Mouse (Mus musculus): ENCODE measurements around the gene Hormad2.

The Hormad2 gene

DNA sequence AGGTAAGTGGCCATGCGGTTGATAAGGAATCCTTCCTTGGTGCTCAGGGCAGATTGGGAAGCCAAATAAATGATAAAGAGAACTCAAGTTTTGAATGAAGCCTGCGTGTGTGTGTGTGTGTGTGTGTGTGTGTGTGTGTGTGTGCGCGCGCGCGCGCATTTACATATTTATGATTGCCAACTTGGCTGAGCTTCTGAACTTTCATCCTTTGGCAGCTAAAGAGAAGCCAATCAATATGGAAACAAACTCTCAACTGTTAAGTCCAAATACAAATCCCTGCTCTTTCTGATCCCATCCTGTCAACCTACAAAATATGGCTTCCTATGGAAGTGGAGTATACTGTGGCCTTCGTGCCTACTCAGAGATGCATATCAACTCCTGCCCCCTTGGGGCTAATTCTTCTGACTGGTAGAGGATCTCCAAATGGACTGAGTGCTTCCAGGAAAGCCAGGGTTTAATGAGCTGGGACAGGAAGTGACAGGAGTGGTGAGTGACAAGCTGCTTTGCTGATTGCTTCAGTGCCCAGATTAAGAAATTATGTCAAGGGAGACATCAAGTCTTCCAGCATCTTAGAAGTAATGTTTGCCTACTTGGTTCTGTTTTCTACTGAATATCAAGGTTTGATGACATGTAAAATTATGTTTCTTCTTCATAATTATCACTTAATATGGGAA lies 5.4 kb upstream of the Hormad2 start:
- peak; percentile 13 for DNase-seq (ENCODE audit: extremely low read depth, low read depth, low spot score)

DNA sequence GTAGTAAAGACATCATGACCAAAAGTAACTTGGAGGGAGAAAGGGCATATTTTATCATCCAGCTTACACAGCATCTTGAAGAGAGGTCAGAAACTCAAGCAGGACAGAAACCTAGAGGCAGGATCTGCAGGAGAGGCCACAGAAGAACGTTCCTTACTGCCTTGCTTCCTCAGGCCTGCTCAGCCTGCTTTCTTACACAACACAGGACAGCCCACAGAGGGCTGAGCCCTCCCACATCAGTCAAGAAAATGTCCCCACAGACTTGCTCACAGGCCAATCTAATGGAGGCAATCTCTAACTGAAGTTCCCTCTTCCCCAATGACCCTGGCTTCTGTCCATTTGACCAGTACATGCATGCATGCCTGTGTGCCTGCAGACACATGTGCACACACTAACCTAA lies 1.4 kb upstream of the Hormad2 start:
- DNase-seq (ENCODE audit: extremely low read depth, low read depth, low spot score): peak; percentile 26

DNA sequence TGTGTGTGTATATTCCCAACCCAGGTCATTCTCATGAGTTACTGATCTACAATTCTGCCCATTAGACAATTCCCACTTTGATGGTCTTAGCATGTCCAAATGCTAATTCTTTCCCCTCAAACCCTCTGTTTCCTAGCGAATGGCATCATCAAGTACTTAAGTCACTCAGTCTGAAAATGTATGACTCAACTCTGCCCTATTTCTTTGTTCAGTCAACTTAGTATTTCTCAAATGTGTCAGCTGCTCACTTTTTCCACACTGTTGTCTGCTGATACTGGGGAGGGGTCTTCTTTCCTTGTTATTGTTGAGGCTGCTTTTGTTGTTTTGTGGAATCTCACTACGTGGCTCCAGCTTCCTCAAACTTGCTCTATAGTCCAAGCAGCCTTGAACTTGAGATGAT lies 2.7 kb downstream of the Hormad2 start:
- DNase-seq (ENCODE audit: extremely low read depth, low read depth, low spot score): no peak

DNA sequence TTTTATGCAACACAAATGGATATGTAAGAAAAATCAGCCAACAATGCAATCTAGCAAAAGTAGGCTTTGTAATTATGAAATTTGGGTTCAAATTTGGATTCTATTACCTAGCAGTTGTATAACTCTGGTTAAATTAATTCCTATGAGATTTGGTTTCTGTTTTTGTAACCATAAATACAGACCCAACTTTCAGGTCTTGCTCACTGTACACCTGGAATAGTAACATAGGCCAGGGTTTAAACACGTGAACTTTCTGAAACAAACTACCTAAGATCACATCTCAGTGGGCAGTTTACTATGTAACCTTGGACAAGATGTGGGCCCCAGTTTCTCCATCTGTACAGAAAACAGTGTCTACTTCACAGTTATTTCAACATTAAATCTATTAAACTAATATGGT lies 3.6 kb downstream of the Hormad2 start:
- no peak for DNase-seq (ENCODE audit: extremely low read depth, low read depth, low spot score)

DNA sequence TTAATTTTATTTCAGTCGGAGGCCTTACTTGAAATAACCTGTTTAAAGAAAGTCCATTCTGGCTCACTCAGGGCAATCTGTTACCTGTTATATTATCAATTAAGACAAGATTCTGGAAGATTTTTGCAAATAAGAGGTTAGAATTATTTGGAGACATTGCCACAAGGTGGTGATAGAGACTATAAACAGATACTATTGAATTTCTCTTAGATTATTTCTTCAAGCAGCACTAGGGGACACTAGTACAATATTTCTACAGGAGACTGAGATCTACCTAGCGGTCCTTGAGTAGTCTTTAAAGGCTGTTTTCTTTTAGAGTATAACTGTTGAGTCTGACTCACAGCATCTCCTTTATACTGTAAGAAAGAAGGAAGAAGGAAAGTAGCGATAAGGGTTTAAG lies 4.3 kb downstream of the Hormad2 start:
- DNase-seq (ENCODE audit: extremely low read depth, low read depth, low spot score): no peak

DNA sequence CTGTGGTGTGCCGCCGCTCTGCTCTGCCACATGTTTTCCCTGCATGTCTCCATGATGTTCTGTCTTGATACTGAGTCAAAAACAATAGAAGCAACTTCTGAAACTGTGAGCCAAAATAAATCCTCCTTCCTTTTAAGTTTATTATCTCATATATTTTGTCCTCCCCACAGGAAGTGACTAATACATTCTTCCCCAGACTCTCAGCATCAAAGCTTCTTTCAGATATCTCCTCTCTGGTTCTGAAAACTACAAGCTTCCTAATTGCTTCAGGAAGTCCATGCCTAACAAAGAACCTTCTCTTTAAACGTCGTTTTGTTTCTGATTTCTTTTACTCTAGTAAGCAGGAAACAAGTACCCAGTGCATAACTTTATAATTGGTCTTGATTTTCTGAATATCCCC lies 6.4 kb downstream of the Hormad2 start:
- DNase-seq (ENCODE audit: extremely low read depth, low read depth, low spot score): no peak

DNA sequence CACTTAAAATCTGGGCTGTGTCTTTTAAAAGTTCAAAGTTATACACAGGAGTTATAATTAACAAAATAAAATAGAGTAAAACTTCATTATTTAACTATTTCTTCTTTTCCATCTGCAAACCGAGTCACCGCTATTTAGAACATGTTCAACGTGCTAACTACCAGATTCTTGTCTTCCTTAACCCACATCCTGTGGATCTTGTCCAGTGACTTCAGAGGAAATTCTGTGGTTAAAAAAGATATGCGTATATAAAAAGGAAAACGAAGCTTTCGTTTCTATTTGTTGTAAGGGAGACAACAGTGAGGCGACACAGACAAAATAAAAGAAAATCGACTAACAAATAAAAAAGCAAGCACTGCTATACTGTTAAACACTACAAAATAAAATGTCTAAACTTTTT lies 17.1 kb downstream of the Hormad2 start:
- DNase-seq (ENCODE audit: extremely low read depth, low read depth, low spot score): no peak

DNA sequence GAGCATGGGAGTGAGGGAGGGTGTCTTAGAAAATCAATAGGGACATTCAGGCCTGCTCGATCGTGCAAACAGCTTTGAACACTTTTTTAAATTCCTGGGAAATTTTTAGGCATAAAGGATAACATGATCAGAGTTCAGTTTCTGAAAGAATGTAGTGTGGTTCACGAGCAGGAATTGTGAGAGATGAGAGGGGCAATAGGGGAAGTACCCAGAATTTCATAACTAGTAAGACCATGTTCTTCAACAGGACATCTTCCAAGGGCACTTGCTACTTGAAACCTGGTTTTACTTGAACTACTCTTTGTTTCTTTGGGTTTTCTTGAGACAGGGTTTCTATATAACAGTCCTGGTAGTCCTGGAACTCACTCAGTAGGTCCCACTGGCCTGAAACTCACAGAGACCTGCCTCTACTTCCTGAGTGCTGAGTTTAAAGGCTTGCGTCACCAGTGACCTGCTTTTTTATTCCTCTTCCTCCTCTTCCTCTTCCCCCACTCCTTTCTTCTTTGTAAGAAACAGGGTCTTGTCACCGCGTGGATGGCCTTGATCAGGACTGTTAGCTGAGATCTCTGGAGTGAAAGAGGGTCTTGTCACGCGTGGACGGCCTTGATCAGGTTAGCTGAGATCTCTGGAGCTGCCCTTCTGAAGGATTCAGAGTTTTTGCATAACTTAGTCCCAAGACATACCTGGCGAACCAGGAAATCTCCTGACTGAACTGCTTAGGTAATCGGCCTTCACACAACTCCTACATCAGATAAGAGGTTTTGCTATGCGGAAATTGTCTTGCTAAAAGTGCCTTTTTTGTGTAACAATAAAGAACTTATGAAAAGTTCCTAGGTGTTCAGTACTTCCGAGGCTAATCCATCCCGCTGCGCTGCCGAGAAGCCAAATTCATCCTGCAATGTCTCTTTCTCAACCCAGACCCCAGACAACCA lies 18.1 kb downstream of the Hormad2 start:
- DNase-seq (ENCODE audit: extremely low read depth, low read depth, low spot score): no peak

DNA sequence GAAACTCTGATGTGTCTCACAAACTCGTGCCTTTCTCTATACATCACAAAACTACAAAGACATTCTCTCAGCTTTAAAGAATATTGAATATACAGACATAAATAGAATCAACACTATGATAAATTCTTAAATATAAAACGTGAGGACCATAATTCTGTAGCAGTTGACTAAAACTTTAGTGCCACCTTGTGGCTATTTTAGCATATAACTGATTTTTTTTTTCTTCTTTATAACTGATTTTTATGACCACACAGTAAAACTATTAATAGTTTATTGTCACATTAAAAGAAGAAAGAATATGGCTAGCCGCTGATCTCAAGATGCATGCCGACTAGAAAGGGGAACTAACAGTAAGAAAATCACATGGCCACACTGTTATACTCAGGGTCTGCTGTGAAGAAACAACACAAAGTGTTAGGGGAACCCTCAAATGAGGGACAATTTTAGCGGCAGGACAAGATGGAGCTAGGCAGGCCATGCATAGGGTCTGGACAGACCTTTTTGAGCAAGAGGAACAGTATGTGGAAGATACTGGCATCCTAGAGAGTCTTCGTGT lies 18.9 kb downstream of the Hormad2 start:
- no peak for DNase-seq (ENCODE audit: extremely low read depth, low read depth, low spot score)

DNA sequence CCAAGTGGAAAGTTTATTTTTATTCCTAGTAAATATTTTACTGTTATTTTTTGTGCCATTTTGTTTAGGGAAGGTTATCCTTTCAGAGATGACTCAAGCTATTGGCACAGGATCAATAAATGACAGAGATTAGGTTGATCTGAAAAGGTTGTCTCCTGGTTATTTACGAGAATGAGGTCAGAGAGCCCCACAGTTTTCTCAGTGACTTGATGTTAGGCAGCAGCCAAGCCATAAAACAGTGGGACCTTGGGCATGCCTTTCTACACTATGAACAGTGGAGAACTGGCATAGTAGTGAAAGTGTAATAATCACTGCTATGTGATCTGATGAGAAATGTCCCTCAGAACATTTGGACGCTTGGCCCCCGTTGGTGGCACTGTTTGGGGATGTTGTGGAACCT lies 22.9 kb downstream of the Hormad2 start:
- DNase-seq (ENCODE audit: extremely low read depth, low read depth, low spot score): no peak

DNA sequence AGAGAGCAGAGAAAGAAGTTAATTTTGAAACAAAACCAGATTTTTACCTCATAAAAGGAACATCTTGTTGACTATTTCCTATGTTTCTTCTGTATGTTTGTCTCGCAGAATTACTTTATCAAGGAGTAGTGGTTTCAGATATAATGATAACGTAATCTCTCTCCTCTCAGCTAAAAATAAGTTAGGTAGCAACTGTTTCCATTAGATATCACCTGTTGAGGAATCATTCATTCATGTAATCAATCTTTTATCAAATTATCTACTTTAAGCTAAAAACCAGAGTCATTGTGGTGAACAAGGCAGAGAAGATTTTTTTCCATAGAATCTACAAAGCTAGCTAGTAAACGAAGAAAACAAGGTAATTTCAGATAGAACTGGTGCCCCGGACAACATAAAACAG lies 28.6 kb downstream of the Hormad2 start:
- DNase-seq (ENCODE audit: extremely low read depth, low read depth, low spot score): no peak

DNA sequence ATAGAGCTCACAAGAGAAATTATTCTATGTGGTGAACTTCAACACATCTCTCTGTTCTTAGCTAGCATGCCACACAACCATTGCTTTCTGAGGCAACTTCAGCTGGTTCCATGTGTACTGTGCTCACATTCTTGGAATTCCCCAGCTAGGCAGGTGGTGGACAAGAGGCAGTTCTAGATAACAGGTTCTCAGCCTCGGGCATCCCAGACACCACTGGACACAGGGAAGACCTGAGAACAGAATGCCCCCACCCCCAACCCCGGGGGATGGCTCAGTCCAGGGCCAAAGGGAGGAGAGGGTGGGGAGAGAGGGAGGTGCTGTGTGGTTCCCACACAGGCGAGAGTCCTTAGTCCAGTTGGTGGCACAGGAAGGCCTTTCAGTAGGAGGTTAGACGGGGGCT lies 36.6 kb downstream of the Hormad2 start:
- DNase-seq (ENCODE audit: extremely low read depth, low read depth, low spot score): no peak

DNA sequence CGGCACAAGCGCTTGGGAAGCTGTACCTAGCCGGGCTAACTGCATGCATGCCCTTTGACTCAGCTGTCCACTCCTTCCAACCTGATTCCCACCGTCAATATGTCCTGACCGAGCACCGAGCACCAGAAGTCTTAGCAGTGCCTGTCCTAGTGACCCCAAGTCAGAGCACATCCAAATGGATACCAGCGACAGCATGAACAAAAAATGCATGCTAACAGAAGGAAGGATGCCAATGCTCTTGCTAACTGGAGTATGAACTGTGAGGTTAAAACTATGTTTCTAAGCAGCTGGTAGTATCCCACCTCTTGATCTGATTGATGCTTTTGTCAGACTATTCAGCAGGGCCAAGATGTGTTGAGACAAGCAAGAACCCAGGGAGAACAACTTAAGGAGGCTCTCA lies 37.5 kb downstream of the Hormad2 start:
- DNase-seq (ENCODE audit: extremely low read depth, low read depth, low spot score): no peak

DNA sequence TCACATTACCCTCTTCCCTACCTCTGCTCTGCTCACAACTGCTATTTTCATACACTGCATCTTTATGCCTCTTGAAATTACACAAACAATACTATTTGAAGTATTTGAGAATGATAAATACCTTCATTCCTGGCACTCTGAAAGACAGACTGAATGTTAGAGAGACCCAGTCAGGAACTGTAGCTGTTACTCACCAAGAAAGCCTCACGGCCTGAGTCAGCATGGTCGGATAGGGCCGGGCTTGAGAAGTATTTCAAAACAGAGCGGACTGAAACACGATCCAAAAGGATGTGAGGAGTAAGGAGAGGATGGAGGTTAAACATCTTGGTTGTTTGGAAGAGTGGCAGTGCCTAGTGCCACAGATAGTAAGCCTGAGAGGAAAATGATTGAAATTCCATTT lies 39.7 kb downstream of the Hormad2 start:
- DNase-seq (ENCODE audit: extremely low read depth, low read depth, low spot score): no peak

DNA sequence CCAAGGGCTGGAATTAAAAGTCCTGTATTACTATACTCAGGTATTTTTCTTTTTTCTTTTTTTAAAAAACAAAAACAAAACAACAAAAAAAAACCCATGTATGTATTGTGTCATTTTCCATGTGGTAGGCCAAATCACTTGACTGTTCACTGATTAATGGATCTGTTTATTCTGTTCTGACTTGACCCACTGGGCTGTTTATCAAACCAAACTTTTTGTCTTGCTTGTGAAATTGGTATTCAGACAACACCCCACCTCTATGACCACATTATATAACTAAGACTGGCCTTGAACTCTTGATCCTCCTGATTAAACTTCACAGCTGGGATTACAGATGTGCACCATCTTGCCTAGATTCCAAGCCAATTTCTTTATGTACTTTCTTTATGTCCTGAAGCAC lies 46.7 kb downstream of the Hormad2 start:
- no peak for DNase-seq (ENCODE audit: extremely low read depth, low read depth, low spot score)

DNA sequence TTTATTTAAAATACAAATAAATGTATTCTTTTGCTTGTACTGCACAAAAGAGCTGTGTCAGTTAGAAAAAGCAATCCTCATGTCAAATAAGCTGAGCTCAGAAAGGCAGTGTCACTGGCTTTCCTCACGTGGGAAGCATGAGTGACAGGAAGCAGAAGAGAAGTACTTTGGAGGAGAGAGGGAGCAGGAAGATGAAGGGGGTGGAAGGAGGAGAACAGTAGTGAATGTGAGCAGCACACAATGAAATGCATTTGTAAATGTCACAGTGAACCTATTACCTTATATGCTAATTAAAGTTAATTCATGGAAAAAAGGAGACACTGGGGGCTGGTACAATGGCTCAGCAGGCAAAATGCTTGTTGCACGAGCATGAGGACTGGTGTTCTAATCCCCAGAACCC lies 52.9 kb downstream of the Hormad2 start:
- no peak for DNase-seq (ENCODE audit: extremely low read depth, low read depth, low spot score)

DNA sequence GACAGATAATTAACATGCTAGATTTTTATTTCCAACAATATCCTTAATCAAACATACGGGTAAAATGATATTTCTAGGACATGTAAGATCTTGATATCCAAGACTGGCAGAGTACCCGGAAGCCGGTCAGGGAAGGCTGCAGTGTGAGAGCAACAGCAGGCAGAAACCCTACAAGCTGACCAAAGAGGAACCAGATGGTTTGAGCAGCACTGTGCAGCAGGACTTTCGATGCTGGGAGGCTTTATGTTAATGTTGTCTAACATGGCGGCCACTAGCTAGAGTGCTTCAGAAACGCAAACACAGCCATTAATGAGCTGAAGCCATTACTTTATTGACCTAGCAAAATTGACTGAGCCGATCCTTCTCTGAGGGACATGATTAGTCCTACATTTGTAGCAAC lies 58.6 kb downstream of the Hormad2 start:
- no peak for DNase-seq (ENCODE audit: extremely low read depth, low read depth, low spot score)

DNA sequence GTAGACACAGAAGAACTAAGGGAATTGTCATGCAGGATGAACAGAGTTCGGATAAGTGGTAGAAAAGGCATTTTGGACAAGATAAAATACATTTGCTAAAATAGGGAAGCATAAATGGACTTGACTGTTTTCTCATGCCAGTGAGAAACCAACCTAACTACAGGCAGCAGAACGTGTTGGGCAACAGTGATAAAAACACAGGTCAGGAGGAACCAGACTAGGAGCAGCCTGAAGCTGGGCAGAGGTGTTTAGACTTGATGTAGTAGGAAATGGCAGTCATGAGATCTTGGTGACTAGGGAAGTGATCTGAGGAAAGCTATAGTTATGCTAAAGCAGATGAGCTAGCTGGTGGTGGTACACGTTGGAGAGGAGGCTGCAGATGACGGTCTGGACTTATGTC lies 61.0 kb downstream of the Hormad2 start:
- DNase-seq (ENCODE audit: extremely low read depth, low read depth, low spot score): no peak

DNA sequence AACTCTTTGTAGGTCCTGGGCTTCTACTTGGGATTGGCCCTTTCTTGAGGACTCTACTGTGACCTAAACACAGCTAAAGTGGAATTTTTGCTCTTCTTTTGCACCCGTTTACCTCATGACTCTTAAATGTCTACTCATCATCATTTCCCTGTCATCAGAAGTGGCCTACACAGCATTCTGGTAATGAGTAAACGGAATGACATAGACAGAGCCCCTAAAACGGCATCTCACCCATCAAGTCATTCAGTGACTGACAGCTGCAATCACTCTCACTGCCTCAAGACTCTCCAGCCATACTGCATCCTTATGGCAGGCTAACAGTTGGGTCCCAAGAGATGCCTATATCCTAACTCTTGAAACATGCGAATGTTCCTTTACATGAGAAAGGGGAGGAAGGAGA lies 74.5 kb downstream of the Hormad2 start:
- no peak for DNase-seq (ENCODE audit: extremely low read depth, low read depth, low spot score)

DNA sequence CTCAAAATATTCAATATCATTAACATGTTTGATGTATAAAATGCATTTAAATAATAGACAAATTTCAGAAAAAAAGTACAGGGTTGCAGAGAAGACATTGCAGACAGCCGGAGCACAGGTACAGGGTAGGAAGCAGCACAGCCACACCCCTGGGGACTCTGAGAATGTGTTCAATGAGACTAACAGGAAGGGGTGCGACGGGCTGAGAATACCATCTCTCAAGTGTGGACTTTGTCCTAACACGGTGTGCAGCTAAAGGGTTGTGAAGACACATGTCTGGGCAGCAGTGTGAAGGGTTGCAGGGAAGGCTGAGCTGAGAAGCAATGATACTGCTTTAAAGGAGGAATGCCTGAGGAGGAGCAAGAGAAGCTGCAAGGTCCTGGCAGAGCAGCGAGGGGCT lies 85.5 kb downstream of the Hormad2 start:
- no peak for DNase-seq (ENCODE audit: extremely low read depth, low read depth, low spot score)

DNA sequence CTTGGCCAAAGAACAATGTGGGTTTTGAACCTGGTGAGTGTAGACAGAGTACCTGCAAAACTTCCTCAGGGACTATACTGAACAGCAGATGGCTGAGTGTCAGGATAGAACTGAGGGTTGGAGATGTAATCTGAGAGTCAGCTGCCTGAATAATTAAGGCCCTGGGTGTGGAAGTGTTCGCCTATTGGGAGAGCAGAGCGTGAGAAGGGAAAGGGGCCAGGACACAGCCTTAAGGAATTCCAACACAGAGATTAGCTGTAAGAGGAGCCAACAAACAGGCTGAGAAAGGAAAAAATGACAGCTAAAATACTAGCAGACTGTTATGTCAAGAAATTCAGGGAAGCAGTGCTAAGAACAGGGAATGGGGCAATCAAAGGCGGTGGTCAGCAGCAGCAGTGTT lies 88.3 kb downstream of the Hormad2 start:
- no peak for DNase-seq (ENCODE audit: extremely low read depth, low read depth, low spot score)

DNA sequence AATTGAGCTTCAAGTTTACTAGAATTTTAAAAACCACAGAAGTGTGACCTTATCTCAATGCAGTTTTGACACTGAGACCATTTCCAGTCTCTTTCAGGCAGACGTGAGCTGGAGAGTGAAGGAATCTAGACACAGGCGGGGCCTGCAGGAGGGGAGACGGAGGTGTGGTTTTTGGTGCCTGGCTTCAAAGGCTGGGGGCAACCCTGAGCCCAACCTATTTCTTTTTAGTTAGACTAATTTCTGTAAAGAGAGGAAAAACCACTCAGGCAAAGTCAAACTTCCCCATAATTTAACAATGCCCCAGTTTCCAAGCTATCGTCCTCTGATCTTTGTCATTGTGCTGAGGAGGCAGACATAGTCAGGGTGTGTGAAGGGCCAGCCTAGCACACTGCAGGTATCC lies 97.0 kb downstream of the Hormad2 start:
- no peak for DNase-seq (ENCODE audit: extremely low read depth, low read depth, low spot score)
